Mouse (Mus musculus): Measurements from ENCODE around the gene Txlng. TPM values are rescaled to one million over a fixed set of nuclear protein-coding genes. Genes with fewer than 3 reads are reported as not detected.

Gene Txlng
- polyA plus RNA-seq, 1 experiment from 2014 or later, result 13.4 TPM

DNA sequence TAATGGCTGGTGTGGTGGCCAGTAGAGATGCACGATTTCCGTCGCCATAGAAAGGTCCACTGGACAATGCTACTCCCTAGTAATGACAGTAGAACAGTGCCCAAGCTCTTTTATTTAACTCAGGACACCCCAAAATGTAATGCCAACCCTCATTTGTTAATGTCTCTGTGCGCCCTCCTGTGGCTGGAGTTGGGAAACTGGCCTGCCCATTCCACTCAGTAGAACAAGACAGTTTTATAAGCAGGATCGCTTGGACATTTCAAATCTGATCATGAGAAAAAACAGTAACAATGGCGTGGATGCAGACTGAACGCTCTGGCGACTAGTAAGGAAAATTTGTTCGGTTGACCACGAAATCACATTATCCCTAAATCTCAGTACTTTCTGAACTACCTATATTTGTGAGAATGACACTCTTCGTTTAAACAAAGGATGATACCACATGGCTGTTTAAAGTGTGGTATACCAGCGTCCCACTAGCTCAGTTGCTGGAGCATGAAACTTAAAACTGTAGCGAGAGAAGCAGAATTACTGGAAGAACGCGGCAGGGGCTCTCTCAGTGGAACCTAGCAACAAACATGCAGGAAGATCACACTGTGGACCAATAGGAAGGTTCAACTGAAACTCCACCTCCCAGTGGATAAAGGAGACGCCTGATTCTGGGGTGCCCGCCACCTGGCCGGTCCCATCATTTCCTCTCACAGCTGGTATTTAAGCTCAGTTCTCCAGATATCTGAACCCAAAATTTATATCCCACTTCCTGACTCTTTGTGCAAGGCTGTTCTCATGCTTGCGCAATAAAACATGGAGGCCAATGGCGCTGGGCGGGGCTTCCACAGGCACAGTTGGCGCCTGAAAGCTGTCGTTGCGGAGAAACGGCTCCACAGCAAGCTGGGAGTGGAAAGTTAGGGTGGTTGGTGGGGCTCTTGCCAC, 94.0 kb downstream of the Txlng start:
- TF ChIP-seq CTCF (IDR thresholded peaks at IDR 0.05; ENCODE audit: low read depth), result peak; percentile 52
- Histone ChIP-seq H3K27me3 (ENCODE audit: insufficient read depth, low read length) (no peaks in the 10 kb centered on the region), H3K9me3 (ENCODE audit: low read depth, low read length) (no peaks in the 10 kb centered on the region), H3K36me3 (ENCODE audit: insufficient read depth) (no peaks in the 10 kb centered on the region), H3K4me1 (ENCODE audit: insufficient read depth) (no peaks in the 10 kb centered on the region), H3K4me3 (ENCODE audit: low read depth, low read length) (peak overlapping the region; percentile 39), H3K27ac (ENCODE audit: low read depth) (peak overlapping the region; percentile 90), H3K4me2 (peak overlapping the region; percentile 61), H3K9ac (peak overlapping the region; percentile 39)
- ATAC-seq (ENCODE audit: insufficient read depth), result peak; percentile 89
- peak; percentile 80 for DNase-seq
- WGBS, result 19% methylated on average over 25 of the region's 25 CpGs

GRCm38 (mm10) chrX:162730031-162730430, 99.2 kb downstream of the Txlng start:
- ATAC-seq (ENCODE audit: insufficient read depth) (no peak), DNase-seq (no peak)
- no peaks in the 10 kb centered on the region for H3K36me3 ChIP-seq (ENCODE audit: insufficient read depth)
- H3K27ac ChIP-seq (ENCODE audit: low read depth), result no peak overlapping the region
- no peaks in the 10 kb centered on the region for H3K27me3 ChIP-seq (ENCODE audit: insufficient read depth, low read length)
- no peak for TF ChIP-seq CTCF (IDR thresholded peaks at IDR 0.05; ENCODE audit: low read depth)
- WGBS, result 79% methylated on average over 4 of the region's 4 CpGs
- no peak overlapping the region for H3K9ac ChIP-seq
- H3K4me2 ChIP-seq, result no peak overlapping the region
- no peaks in the 10 kb centered on the region for H3K9me3 ChIP-seq (ENCODE audit: low read depth, low read length)
- H3K4me3 ChIP-seq (ENCODE audit: low read depth, low read length), result no peak overlapping the region
- no peaks in the 10 kb centered on the region for H3K4me1 ChIP-seq (ENCODE audit: insufficient read depth)

MicroRNAs within 50 kb of the gene (microRNA counts, 519-probe panel; counts per million panel counts)
- 2,277 counts per million, percentile 34 among the panel's probes with 10 or more counts for microRNA mmu-miR-3473

Small RNA genes within 50 kb of the gene (microRNA-seq; reads per million reads assigned to microRNA genes)
- gene Mir3473a (ENCODE audit: borderline number of aligned reads), result not detected

Other genes with a start within 250 kb of the Txlng start
- 0.83 and 0.84 TPM in 2 replicates for gene Reps2, start 185.8 kb downstream of the Txlng start, polyA plus RNA-seq (2014; fragmentation: Nextera tagmentation; extraction: Ambion mirVana)
- 544 and 552 TPM in 2 replicates for gene Rbbp7, start 69.1 kb downstream of the Txlng start, polyA plus RNA-seq (2014; fragmentation: Nextera tagmentation; extraction: Ambion mirVana)
- 45.9 and 48.9 TPM in 2 replicates for gene Syap1, start 59.0 kb upstream of the Txlng start, polyA plus RNA-seq (2014; fragmentation: Nextera tagmentation; extraction: Ambion mirVana)
- 93.0 and 94.7 TPM in 2 replicates for gene Ctps2, start 71.8 kb upstream of the Txlng start, polyA plus RNA-seq (2014; fragmentation: Nextera tagmentation; extraction: Ambion mirVana)
- 1.3 TPM in 1 of 2 replicates, not detected in the other for gene S100g, start 135.1 kb upstream of the Txlng start, polyA plus RNA-seq (2014; fragmentation: Nextera tagmentation; extraction: Ambion mirVana)

Data from lung, embryonic 14.5 days (tissue).